Mouse (Mus musculus) frontal cortex, postnatal 10 days (tissue): ENCODE results near the gene Nop9.

ENCODE experiments used
- DNase-seq, 2 experiments: peaks; one replicate each; pipeline ENCODE4 v3.0.0; 2022; ENCODE audit warnings: low spot score in 2 of 2, mixed read lengths in 1 of 2

The Nop9 gene

GRCm38 (mm10) chr14:55727889-55728685 lies 17.4 kb upstream of the Nop9 start:
- no peak for DNase-seq

- no peak for DNase-seq
These were observed 15.4 kb upstream of the Nop9 start for GRCm38 (mm10) chr14:55730116-55730515.

GRCm38 (mm10) chr14:55730531-55731032 lies 14.9 kb upstream of the Nop9 start:
- DNase-seq = no peak

GRCm38 (mm10) chr14:55733889-55734288 lies 11.6 kb upstream of the Nop9 start:
- DNase-seq = no peak

GRCm38 (mm10) chr14:55734869-55735268 lies 10.6 kb upstream of the Nop9 start:
- DNase-seq = no peak

GRCm38 (mm10) chr14:55735334-55735733 lies 10.2 kb upstream of the Nop9 start:
- DNase-seq = no peak

GRCm38 (mm10) chr14:55735758-55736157 lies 9.7 kb upstream of the Nop9 start:
- no peak for DNase-seq

- DNase-seq = no peak
These were observed 8.3 kb upstream of the Nop9 start for GRCm38 (mm10) chr14:55737086-55737687.

GRCm38 (mm10) chr14:55743711-55744110 lies 1.8 kb upstream of the Nop9 start:
- DNase-seq = peak; percentile 57 to 82

- no peak for DNase-seq
These were observed 356 bp downstream of the Nop9 start for GRCm38 (mm10) chr14:55745861-55746237.

- no peak for DNase-seq
These were observed 1.8 kb downstream of the Nop9 start for GRCm38 (mm10) chr14:55747051-55747847.

GRCm38 (mm10) chr14:55757566-55757965 lies 12.1 kb downstream of the Nop9 start:
- DNase-seq = no peak

- no peak for DNase-seq
These were observed 12.9 kb downstream of the Nop9 start, which contains the start of gene Cideb for GRCm38 (mm10) chr14:55758363-55758784. Gene Cideb, minus strand, starts transcription at chr14:55758458.

GRCm38 (mm10) chr14:55760156-55760555 lies 14.7 kb downstream of the Nop9 start:
- DNase-seq = peak; percentile 54 to 77

GRCm38 (mm10) chr14:55761163-55761562 lies 15.7 kb downstream of the Nop9 start, which contains the start of gene Ltb4r2:
Gene Ltb4r2, plus strand, starts transcription at chr14:55761428.
- no peak for DNase-seq

GRCm38 (mm10) chr14:55762001-55762821 lies 16.7 kb downstream of the Nop9 start:
- peak in 1 of 2 experiments; percentile 56 for DNase-seq

GRCm38 (mm10) chr14:55763166-55763565 lies 17.7 kb downstream of the Nop9 start:
- DNase-seq = no peak

GRCm38 (mm10) chr14:55765696-55766095 lies 20.2 kb downstream of the Nop9 start, which contains the start of gene Ltb4r1:
Gene Ltb4r1, plus strand, starts transcription at chr14:55765962.
- DNase-seq = no peak

GRCm38 (mm10) chr14:55767519-55768414 lies 22.3 kb downstream of the Nop9 start:
- peak in 1 of 2 experiments; percentile 42 for DNase-seq

- DNase-seq = no peak
These were observed 23.1 kb downstream of the Nop9 start for GRCm38 (mm10) chr14:55768555-55768954.
